Mouse (Mus musculus) left cerebral cortex, postnatal 36 days (tissue): ENCODE data around the gene Lin7b. TPM values are rescaled to one million over a fixed set of nuclear protein-coding genes. Genes with fewer than 3 reads are reported as not detected.

Experiments used
- DNase-seq, 2 experiments: peaks; one replicate each; pipeline ENCODE4 v3.0.0; 2021 to 2022; ENCODE audit warnings: low spot score in 2 of 2, mixed read lengths in 1 of 2
- intact Hi-C: fragments of 180-260 bp; cut with DNase I; formaldehyde crosslinking; loops from one replicate; pipeline ENCODE4 v1.15.1; 2025
- total RNA-seq, 2 experiments: library from RNA; stranded (reverse); gene quantifications; 2 replicates each; pipeline ENCODE4 v1.2.3; 2021

The Lin7b gene
- total RNA-seq, 2 experiments from 2014 or later, result 164 to 189 TPM

DNA sequence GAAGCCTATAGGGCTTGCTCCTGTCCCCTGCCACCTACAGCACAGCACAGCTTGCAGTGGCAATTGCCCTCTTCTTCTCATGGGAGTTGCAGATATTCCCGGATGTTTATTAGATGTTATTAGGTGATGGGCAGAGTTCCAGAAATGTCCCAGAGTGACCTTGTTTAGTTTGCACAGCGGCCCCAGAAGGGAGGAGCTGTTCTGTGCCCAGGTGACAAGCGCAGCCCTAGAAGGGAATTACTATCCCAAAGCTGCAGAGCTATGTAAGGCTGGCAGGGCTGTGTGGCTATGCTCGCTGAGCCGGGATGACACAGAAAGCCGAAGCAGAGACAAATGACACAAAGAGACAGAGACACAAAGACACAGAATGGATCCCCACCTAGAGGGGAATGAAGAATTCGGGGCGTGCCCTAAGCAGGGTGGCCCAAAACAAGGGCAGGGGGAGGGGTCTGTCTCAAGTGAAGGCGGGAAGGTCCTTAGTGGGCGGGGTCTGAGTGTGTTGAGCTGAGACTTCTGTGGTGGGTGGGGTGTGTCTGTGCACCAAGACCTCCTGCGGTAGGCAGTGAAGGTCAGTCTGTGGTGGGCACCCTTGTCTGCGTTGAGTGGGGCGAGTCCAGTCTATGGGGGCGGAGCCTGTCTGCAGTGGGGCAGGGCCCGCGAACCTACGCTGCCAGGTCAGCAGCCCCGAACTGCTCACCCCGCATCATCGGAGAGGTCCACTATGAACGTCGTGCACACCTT lies 37.5 kb downstream of the Lin7b start:
- intact Hi-C loops, result no loop called here
- DNase-seq, result no peak

DNA sequence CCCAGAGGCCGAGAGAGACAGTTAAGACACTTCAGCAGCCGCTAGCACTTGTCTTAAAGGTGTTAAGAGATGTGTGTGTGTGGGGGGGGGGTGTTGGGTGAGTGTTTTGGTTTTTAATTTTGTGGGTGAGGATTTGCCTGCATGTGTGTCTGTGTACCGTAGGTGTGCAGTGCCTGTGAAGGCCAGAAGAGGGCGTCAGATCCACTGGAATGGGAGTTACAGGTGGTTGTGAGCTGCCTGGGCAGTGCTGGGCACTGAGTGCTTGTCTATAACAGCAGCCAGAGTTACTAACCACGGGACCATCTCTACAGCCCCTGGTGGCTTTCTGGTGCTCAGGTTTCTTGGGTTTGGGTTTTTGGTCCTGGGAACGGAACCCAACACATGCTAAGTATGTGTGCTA lies 38.9 kb downstream of the Lin7b start:
- intact Hi-C loops, result no loop called here
- DNase-seq, result no peak

DNA sequence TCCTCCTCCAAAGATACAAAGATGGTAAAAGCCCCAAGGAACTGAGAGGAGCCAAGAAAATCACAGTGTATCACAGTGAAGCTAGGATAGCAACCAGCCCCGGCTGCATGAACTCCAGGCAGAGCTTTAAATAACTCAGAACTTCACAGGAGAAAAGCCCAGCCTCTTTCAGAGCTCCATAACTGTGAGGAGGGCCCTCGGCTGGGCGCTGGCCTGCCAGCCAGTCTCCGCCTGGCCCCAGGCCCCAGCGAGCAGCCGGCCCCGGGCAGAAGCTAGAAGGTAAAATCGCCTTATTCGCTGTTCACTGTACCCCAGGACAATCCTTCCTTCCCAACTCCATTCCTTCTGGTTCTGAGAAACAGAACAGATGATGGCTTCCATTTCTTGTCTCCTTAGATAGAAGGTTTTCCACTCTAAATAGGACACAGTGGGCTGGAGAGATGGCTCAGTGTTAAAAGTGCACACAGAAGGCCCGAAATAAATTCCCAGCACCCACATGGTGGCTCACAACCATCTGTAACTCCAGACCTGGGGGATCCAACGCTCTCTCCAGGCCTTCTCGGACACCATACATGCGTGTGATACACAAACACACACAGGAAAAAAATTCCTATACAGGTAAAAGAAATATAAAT lies 41.4 kb downstream of the Lin7b start:
- peak in 1 of 2 experiments; percentile 40 for DNase-seq

DNA sequence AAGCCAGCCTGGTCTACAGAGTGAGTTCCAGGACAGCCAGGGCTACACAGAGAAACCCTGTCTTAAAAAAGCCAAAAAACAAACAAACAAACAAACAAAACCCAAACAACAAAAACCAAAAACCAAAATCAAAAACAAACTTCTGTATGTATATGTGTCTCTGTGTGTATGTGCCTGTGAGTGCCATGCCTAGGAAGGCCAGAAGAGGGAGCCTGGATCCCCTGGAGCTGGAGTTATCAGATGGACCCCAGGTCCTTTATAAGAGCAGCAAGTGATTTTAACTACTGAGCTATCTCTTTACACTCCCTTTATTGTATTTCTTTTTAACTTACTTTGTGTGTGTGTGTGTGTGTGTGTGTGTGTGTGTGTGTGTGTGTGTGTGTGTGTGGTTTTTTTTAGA lies 44.6 kb downstream of the Lin7b start:
- no peak for DNase-seq
- intact Hi-C loops, result no loop called here

More for the DNA sequence above, 41.4 kb downstream of the Lin7b start:
- intact Hi-C loops, result no loop called here

DNA sequence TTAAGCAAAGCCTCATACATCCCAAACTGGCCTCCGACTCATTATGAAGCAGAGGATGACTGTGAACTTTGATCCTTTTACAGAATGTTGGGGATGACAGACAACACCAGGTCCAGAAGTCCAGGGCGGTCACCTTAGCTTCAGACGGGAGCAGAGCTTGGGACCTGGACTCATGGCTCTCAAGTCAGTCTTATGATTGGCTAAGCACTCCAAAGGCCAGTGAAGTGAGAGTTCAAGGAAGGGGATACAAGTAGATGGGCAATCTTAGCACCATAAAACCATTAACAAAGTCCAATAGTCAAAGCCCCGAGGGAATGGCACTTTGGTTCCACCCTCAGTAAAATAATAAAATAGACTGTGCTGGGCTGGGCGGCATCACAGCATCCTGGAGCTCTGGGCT lies 47.3 kb downstream of the Lin7b start:
- intact Hi-C loops, result no loop called here
- DNase-seq, result no peak

DNA sequence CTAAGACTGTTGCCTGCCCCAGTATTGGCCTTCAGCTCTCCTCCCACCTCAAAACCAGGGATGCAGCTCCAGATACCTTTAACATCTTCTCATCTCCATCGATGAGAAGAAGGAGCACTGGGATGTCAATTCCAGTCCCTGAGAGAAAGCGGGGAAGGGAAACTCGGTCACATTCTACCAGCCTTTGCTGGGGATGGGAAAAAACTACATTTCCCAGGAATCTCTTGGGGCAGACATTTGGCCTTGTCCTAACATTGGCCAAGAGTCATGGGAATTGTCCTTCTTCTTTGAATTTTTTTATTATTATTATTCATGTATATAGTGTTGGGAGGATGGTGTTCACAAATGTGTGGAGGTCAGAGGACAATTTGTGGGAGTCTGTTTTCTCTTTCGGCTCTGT lies 48.1 kb downstream of the Lin7b start:
- intact Hi-C loops, result no loop called here
- no peak for DNase-seq

Other genes with a start within 250 kb of the Lin7b start
- 100 to 1,000 TPM; 405 to 466 TPM for gene Rps11, start 246.1 kb downstream of the Lin7b start, total RNA-seq
- 100 to 1,000 TPM; 614 to 796 TPM for gene Rpl13a, start 241.8 kb downstream of the Lin7b start, total RNA-seq
- not detected for gene Gm45713, start 234.4 kb downstream of the Lin7b start, total RNA-seq
- 1 to 10 TPM; 3.7 to 6.1 TPM for gene Flt3l, start 234.2 kb downstream of the Lin7b start, total RNA-seq
- 10 to 100 TPM; 44.8 to 53.6 TPM for gene Pih1d1, start 216.3 kb downstream of the Lin7b start, total RNA-seq
- gene Aldh16a1, start 216.0 kb downstream of the Lin7b start, total RNA-seq, result 10 to 100 TPM; 12.2 to 21.5 TPM
- gene Slc17a7, start 206.6 kb downstream of the Lin7b start, total RNA-seq, result 1,000 to 10,000 TPM; 1,276 to 1,585 TPM
- under 1 TPM; 0.17 to 0.50 TPM for gene Gfy, start 191.0 kb downstream of the Lin7b start, total RNA-seq
- not detected for gene Pth2, start 189.6 kb downstream of the Lin7b start, total RNA-seq
- gene Ccdc155, start 165.7 kb downstream of the Lin7b start, total RNA-seq, result 1 to 10 TPM; 5.1 to 5.2 TPM
- 10 to 100 TPM; 25.9 to 29.9 TPM for gene Dkkl1, start 158.4 kb downstream of the Lin7b start, total RNA-seq
- 1 to 10 TPM; 3.9 to 5.6 TPM for gene Tead2, start 154.8 kb downstream of the Lin7b start, total RNA-seq
- 1 to 10 TPM; 5.0 to 5.9 TPM for gene Cd37, start 131.5 kb downstream of the Lin7b start, total RNA-seq
- gene Slc6a16, start 129.5 kb downstream of the Lin7b start, total RNA-seq, result 1 to 10 TPM; 1.2 to 1.6 TPM
- gene Slc6a21, start 93.1 kb downstream of the Lin7b start, total RNA-seq, result not detected
- gene Trpm4, start 36.8 kb downstream of the Lin7b start, total RNA-seq, result 10 to 100 TPM; 18.0 to 20.9 TPM
- under 1 TPM; 0.27 to 0.52 TPM for gene Hrc, start 35.3 kb downstream of the Lin7b start, total RNA-seq
- 100 to 1,000 TPM; 154 to 168 TPM for gene Ppfia3, start 3.6 kb downstream of the Lin7b start, total RNA-seq
- gene Snrnp70, start 25.2 kb upstream of the Lin7b start, total RNA-seq, result 100 to 1,000 TPM; 273 to 486 TPM
- gene Kcna7, start 35.1 kb upstream of the Lin7b start, total RNA-seq, result not detected
- gene Ntf5, start 43.1 kb upstream of the Lin7b start, total RNA-seq, result not detected
- not detected for gene Lhb, start 50.2 kb upstream of the Lin7b start, total RNA-seq
- gene Gys1, start 64.3 kb upstream of the Lin7b start, total RNA-seq, result 10 to 100 TPM; 14.1 to 16.9 TPM
- 10 to 100 TPM; 39.7 to 41.5 TPM for gene Ruvbl2, start 67.5 kb upstream of the Lin7b start, total RNA-seq
- gene Ftl1, start 89.3 kb upstream of the Lin7b start, total RNA-seq, result 100 to 1,000 TPM; 198 to 232 TPM
- 10 to 100 TPM; 63.6 to 64.0 TPM for gene Bax, start 96.3 kb upstream of the Lin7b start, total RNA-seq
- not detected for gene Tulp2, start 111.3 kb upstream of the Lin7b start, total RNA-seq
- under 1 TPM in 1 of 2 experiments, not detected in 1; 0.57 TPM for gene Gm45808, start 116.2 kb upstream of the Lin7b start, total RNA-seq
- 1 to 10 TPM; 4.0 to 4.8 TPM for gene Dhdh, start 118.2 kb upstream of the Lin7b start, total RNA-seq
- 10 to 100 TPM; 96.8 to 98.9 TPM for gene Nucb1, start 139.8 kb upstream of the Lin7b start, total RNA-seq
- 10 to 100 TPM; 24.2 to 31.3 TPM for gene Ppp1r15a, start 155.7 kb upstream of the Lin7b start, total RNA-seq
- 1 to 10 TPM; 3.7 to 5.2 TPM for gene Plekha4, start 155.7 kb upstream of the Lin7b start, total RNA-seq
- under 1 TPM in 1 of 2 experiments, not detected in 1; 0.39 TPM for gene Hsd17b14, start 184.3 kb upstream of the Lin7b start, total RNA-seq
- gene Bcat2, start 199.6 kb upstream of the Lin7b start, total RNA-seq, result 10 to 100 TPM; 18.8 to 27.5 TPM
- not detected for gene Fgf21, start 244.9 kb upstream of the Lin7b start, total RNA-seq
- gene Fut1, start 246.7 kb upstream of the Lin7b start, total RNA-seq, result not detected